Mouse (Mus musculus): ENCODE data around the gene Celf5.

- TF ChIP-seq CTCF (IDR thresholded peaks at IDR 0.05; ENCODE audit: extremely low read depth, insufficient read depth, insufficient read length, insufficient replicate concordance) = no peak
- TF ChIP-seq POLR2A (IDR thresholded peaks at IDR 0.05; ENCODE audit: low read depth, low read length) = no peak
Measured at GRCm38 (mm10) chr10:81497401-81498270, 15.1 kb upstream of the Celf5 start.

All from spleen, adult 2 months (tissue).